Mouse (Mus musculus): ENCODE data around the gene Sytl1. TPM values are rescaled to one million over a fixed set of nuclear protein-coding genes. Genes with fewer than 3 reads are reported as not detected.

Sytl1 gene
- total RNA-seq (2012; rRNA removed) (0.08 TPM in 1 of 2 replicates, not detected in the other), polyA plus RNA-seq (2012; ENCODE audit: insufficient read depth in 1 of 2, insufficient read length in 2 of 2, low read depth in 1 of 2, low replicate concordance in 2 of 2, missing spikeins in 1 of 2) (under 1 TPM in 1 of 2 experiments, not detected in 1; 0.31 TPM)

DNA sequence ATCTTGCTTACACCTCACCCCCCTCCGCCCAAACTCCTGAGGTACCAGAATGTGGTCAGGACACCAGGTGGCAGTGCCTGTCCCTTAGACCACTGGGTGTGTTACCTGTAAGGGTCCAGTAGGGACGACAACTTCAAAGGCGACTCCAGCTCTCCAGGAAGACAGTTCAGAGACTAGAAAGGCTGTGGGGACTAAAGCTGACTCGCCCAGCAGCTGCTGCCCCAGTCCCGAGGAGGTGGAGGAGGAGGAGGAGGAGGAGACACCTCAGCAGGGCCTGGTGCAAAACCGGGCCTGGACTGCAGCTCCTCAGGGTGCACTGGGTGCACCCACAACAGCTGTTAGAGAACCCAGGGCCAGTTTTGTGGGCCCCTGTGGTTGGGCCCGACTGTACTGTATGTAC is at the start of gene Sytl1:
TSS of gene Sytl1 (minus strand) at position 232 of the 400 bp plus-strand sequence.
- DNase-seq (ENCODE audit: low read depth, low spot score) = no peak
- no peaks in the 10 kb centered on the region; a peak in 1 of 4 replicates for H3K36me3 ChIP-seq (ENCODE audit: control insufficient read depth in 1 of 2, insufficient read depth in 2 of 2, low read length in 2 of 2)

DNA sequence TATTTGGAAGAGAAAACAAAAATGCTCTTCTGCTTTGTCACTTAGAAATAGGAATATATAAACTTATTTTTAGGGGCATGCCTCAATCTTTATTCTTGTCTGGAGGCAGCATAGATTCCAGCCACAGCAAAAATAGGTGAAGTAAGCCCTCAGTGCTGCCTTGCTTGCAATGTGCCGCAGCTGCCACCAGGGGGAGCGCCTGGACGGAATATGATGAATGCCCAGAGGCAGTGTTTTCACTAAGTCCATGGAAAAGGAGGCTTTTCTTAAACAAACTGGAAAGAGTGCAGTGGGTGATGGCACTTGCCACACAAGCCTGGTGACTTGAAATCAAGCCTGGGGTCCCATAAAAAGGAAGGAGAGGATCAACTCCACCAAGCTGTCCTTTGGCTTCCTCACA is 47.0 kb upstream of the Sytl1 start:
- no peak overlapping the region for H3K9ac ChIP-seq (ENCODE audit: control insufficient read depth, low read depth, low read length, poor library complexity, severe bottlenecking)
- no peaks in the 10 kb centered on the region for H3K9me3 ChIP-seq (replicated peaks; ENCODE audit: insufficient read depth, low read length)
- DNase-seq (ENCODE audit: low read depth, low spot score) = peak; percentile 81
- no peak for TF ChIP-seq TBP (IDR thresholded peaks at IDR 0.05; ENCODE audit: low read depth, low read length)
- TF ChIP-seq MXI1 (IDR thresholded peaks at IDR 0.05; ENCODE audit: low read depth, low read length) = no peak
- TF ChIP-seq RAD21 (IDR thresholded peaks at IDR 0.05; ENCODE audit: low read depth, low read length) = peak; percentile 89
- peak; percentile 95 for TF ChIP-seq SMC3 (IDR thresholded peaks at IDR 0.05; ENCODE audit: low read depth, low read length)
- no peak for TF ChIP-seq USF2 (IDR thresholded peaks at IDR 0.05; ENCODE audit: borderline replicate concordance in 1 of 2, insufficient read depth in 1 of 2, low read depth in 1 of 2, low read length in 2 of 2)
- TF ChIP-seq SIN3A (IDR thresholded peaks at IDR 0.05; ENCODE audit: low read length) = no peak
- TF ChIP-seq HCFC1 (IDR thresholded peaks at IDR 0.05; ENCODE audit: low read depth, low read length) = no peak
- no peak for TF ChIP-seq CHD1 (IDR thresholded peaks at IDR 0.05; ENCODE audit: low read depth, low read length)
- peak; percentile 95 to 99 (median 96) for TF ChIP-seq CTCF (IDR thresholded peaks at IDR 0.05 in 2 of 3, conservative IDR thresholded peaks at IDR 0.05 in 1 of 3; ENCODE audit: control insufficient read depth in 1 of 3, insufficient read depth in 1 of 3, low read depth in 2 of 3, low read length in 3 of 3, poor library complexity in 1 of 3, severe bottlenecking in 1 of 3)
- no peak for TF ChIP-seq USF1 (IDR thresholded peaks at IDR 0.05; ENCODE audit: low read depth, low read length)
- TF ChIP-seq NRF1 (IDR thresholded peaks at IDR 0.05; ENCODE audit: insufficient read depth, low read depth, low read length, poor library complexity, severe bottlenecking) = no peak
- no peak for TF ChIP-seq ZKSCAN1 (IDR thresholded peaks at IDR 0.05; ENCODE audit: low read depth, low read length)
- no peak for TF ChIP-seq EP300 (IDR thresholded peaks at IDR 0.05; ENCODE audit: low read depth in 1 of 2, low read length in 2 of 2)
- peak; percentile 84 for TF ChIP-seq ZC3H11A (IDR thresholded peaks at IDR 0.05; ENCODE audit: low read depth, low read length)
- no peak overlapping the region for H3K27ac ChIP-seq (ENCODE audit: control insufficient read depth, low read depth, low read length)
- H3K79me2 ChIP-seq (ENCODE audit: control insufficient read depth, insufficient read depth, low read length, poor library complexity) = no peaks in the 10 kb centered on the region
- no peaks in the 10 kb centered on the region for H3K27me3 ChIP-seq (ENCODE audit: control insufficient read depth in 1 of 2, insufficient read depth in 2 of 2, low read length in 2 of 2)
- no peaks in the 10 kb centered on the region for H3K4me1 ChIP-seq (ENCODE audit: control insufficient read depth in 1 of 2, insufficient read depth in 2 of 2, low read length in 2 of 2)
- H3K36me3 ChIP-seq (ENCODE audit: control insufficient read depth in 1 of 2, insufficient read depth in 2 of 2, low read length in 2 of 2) = no peaks in the 10 kb centered on the region
- no peak overlapping the region for H3K4me3 ChIP-seq (ENCODE audit: control insufficient read depth in 1 of 2, insufficient read depth in 1 of 2, low read depth in 2 of 2, low read length in 2 of 2)

More for the DNA sequence above, at the start of gene Sytl1:
- H3K4me3 ChIP-seq (ENCODE audit: control insufficient read depth in 1 of 2, insufficient read depth in 1 of 2, low read depth in 2 of 2, low read length in 2 of 2) = no peak within 1 kb of the TSS
- H3K79me2 ChIP-seq (ENCODE audit: control insufficient read depth, insufficient read depth, low read length, poor library complexity) = no peaks in the 10 kb centered on the region
- H3K9me3 ChIP-seq (replicated peaks; ENCODE audit: insufficient read depth, low read length) = no peaks in the 10 kb centered on the region
- H3K27ac ChIP-seq (ENCODE audit: control insufficient read depth, low read depth, low read length) = no peak within 1 kb of the TSS
- no peaks in the 10 kb centered on the region for H3K27me3 ChIP-seq (ENCODE audit: control insufficient read depth in 1 of 2, insufficient read depth in 2 of 2, low read length in 2 of 2)
- no peaks in the 10 kb centered on the region for H3K4me1 ChIP-seq (ENCODE audit: control insufficient read depth in 1 of 2, insufficient read depth in 2 of 2, low read length in 2 of 2)
- TF ChIP-seq RCOR1 (IDR thresholded peaks at IDR 0.05; ENCODE audit: low read depth, low read length) (no peak), MEF2A (IDR thresholded peaks at IDR 0.05; ENCODE audit: extremely low read depth, insufficient replicate concordance, low read depth, low read length, poor library complexity, severe bottlenecking) (no peak), MAX (IDR thresholded peaks at IDR 0.05; ENCODE audit: low read length) (no peak)
- no peak within 1 kb of the TSS for H3K9ac ChIP-seq (ENCODE audit: control insufficient read depth, low read depth, low read length, poor library complexity, severe bottlenecking)
